Mouse (Mus musculus): ENCODE measurements around the gene Usp6nl. TPM values are rescaled to one million over a fixed set of nuclear protein-coding genes. Genes with fewer than 3 reads are reported as not detected.

Usp6nl gene
- total and polyA plus RNA-seq, 2 experiments from 2014 or later = 6.5 to 18.3 TPM

DNA sequence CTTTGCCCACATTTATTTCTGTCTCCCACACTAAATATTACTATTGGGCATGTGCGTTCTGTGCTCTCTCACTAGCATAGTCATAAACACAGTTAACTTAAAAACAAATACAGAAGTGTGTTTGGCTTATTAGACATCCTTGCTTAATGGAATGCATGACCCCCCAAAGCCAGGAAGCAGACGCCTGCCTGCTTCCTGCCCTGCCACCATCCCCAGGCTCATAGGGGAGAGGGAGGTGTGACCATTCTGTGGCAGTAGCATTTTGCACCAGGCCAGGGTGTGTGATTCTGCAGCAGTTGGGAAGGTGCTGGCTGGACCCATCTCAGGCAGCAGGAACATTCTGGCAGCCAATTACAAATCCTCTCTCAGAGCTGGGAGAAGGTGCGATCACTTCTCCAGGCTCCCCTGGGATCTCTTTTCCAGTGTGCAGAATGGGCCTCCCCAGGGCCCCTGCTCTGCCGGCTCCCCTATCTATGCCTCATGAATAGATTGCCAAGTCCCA lies 148.7 kb downstream of the Usp6nl start:
- no peak overlapping the region for H3K4me3 ChIP-seq (ENCODE audit: low read depth, low read length)
- no peaks in the 10 kb centered on the region for H3K36me3 ChIP-seq (ENCODE audit: insufficient read depth)
- no peaks in the 10 kb centered on the region for H3K9me3 ChIP-seq (ENCODE audit: low read length)
- H3K4me1 ChIP-seq (ENCODE audit: insufficient read depth) = no peaks in the 10 kb centered on the region
- WGBS = 45% methylated on average over 4 of the region's 4 CpGs
- no peak for DNase-seq
- no peak for ATAC-seq
- H3K27me3 ChIP-seq (ENCODE audit: insufficient read depth, low read length) = no peaks in the 10 kb centered on the region
- H3K27ac ChIP-seq (ENCODE audit: low read depth, low read length) = no peak overlapping the region
- TF ChIP-seq CTCF (IDR thresholded peaks at IDR 0.05; ENCODE audit: low read depth) = no peak
- no peak overlapping the region for H3K9ac ChIP-seq
- no peak overlapping the region for H3K4me2 ChIP-seq (ENCODE audit: low read depth)

DNA sequence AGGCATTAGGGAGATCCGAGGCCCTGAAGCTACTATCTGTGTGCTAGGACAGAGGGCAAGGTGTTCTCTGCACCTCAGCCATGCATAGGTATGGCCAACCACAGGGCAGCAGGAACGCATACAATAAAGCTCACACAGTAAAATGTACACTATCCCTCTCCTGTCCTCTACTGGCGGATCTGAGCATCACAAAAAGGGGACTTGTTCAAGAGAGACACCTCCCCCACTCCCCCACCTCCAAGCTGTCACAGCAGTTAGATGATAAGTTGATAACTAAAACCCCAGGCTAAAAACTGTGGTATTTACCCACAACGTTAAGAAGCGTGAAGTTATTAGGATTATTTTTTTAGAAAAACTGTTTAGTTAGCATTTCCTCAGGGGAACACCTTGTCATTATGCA lies 151.4 kb downstream of the Usp6nl start:
- DNase-seq (no peak), ATAC-seq (0 out of 2 replicates have a peak, but pooled peaks have one; percentile 5)
- H3K36me3 ChIP-seq (ENCODE audit: insufficient read depth) = no peaks in the 10 kb centered on the region
- H3K4me3 ChIP-seq (ENCODE audit: low read depth, low read length) = no peak overlapping the region
- H3K9ac ChIP-seq = no peak overlapping the region
- 76% methylated on average over 5 of the region's 5 CpGs for WGBS
- peak; percentile 32 for TF ChIP-seq CTCF (IDR thresholded peaks at IDR 0.05; ENCODE audit: low read depth)
- H3K27ac ChIP-seq (ENCODE audit: low read depth, low read length) = no peak overlapping the region
- no peaks in the 10 kb centered on the region for H3K4me1 ChIP-seq (ENCODE audit: insufficient read depth)
- no peaks in the 10 kb centered on the region for H3K9me3 ChIP-seq (ENCODE audit: low read length)
- H3K4me2 ChIP-seq (ENCODE audit: low read depth) = no peak overlapping the region
- H3K27me3 ChIP-seq (ENCODE audit: insufficient read depth, low read length) = no peaks in the 10 kb centered on the region

DNA sequence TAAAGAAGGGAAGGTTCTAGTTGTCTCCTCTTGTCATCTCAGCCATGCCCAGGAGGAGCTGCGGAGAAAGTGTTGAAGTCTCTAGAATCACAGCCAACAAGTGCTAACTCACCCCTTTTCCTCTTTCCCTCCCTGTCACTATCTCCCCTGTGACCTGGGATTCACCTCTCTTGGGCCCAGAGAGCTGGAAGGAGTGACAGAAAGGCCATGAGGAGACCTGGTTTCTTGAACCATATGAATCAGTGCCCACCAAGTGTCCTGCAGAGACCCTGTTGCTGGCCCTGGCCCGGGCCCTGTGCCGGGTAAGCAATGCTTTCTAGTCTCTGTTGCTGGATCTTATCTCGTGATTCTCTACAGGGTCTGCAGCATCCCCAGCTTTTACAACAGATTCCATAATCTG lies 155.4 kb downstream of the Usp6nl start:
- WGBS = 90% methylated on average over 4 of the region's 4 CpGs
- no peaks in the 10 kb centered on the region for H3K9me3 ChIP-seq (ENCODE audit: low read length)
- H3K4me1 ChIP-seq (ENCODE audit: insufficient read depth) = 0 out of 2 replicates have a peak, but pooled peaks cover 3% of the 10 kb centered on the region
- no peak for TF ChIP-seq CTCF (IDR thresholded peaks at IDR 0.05; ENCODE audit: low read depth)
- no peaks in the 10 kb centered on the region for H3K36me3 ChIP-seq (ENCODE audit: insufficient read depth)
- H3K27me3 ChIP-seq (ENCODE audit: insufficient read depth, low read length) = no peaks in the 10 kb centered on the region
- DNase-seq = no peak
- no peak overlapping the region for H3K4me3 ChIP-seq (ENCODE audit: low read depth, low read length)
- H3K27ac ChIP-seq (ENCODE audit: low read depth, low read length) = no peak overlapping the region
- H3K9ac ChIP-seq = no peak overlapping the region
- no peak for ATAC-seq
- no peak overlapping the region for H3K4me2 ChIP-seq (ENCODE audit: low read depth)

DNA sequence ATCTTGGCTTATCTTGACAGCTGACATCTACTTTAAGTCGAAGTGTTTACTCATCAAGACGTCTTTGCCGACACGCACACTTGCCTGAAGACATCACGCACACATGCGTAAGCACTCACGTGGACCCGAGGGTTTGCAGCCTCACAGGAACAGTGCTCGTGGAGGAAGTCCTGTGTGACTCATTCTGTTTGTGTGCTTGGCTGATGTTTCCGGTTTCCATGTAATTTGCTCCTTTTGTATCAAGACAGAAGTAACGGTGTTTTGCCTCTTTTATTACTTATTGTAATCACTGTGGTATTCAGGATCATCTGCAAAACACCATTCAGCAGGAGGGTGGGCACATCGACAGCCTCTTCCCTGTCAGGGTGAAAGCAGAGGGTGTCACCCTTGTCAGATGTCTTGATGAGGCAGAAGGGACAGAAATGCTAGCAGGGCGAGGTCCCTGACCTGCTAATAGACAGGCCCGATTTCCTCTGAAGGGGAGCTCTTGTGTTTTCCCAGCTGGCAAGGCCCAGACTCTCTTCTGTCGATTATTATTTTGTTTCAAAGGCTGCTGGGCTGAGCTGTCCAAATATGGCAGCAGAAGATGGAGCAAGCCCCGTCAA lies 156.0 kb downstream of the Usp6nl start:
- no peak overlapping the region for H3K9ac ChIP-seq
- no peaks in the 10 kb centered on the region for H3K36me3 ChIP-seq (ENCODE audit: insufficient read depth)
- ATAC-seq = peak; percentile 47
- WGBS = 49% methylated on average over 16 of the region's 16 CpGs
- DNase-seq = peak; percentile 32
- no peaks in the 10 kb centered on the region for H3K9me3 ChIP-seq (ENCODE audit: low read length)
- no peak overlapping the region for H3K4me3 ChIP-seq (ENCODE audit: low read depth, low read length)
- peak overlapping the region; percentile 0; the same call in 1 of the 2 replicates for H3K27ac ChIP-seq (ENCODE audit: low read depth, low read length)
- H3K4me2 ChIP-seq (ENCODE audit: low read depth) = no peak overlapping the region
- H3K27me3 ChIP-seq (ENCODE audit: insufficient read depth, low read length) = no peaks in the 10 kb centered on the region
- TF ChIP-seq CTCF (IDR thresholded peaks at IDR 0.05; ENCODE audit: low read depth) = no peak
- peaks cover 6% of the 10 kb centered on the region; the same call in 1 of the 2 replicates for H3K4me1 ChIP-seq (ENCODE audit: insufficient read depth)

DNA sequence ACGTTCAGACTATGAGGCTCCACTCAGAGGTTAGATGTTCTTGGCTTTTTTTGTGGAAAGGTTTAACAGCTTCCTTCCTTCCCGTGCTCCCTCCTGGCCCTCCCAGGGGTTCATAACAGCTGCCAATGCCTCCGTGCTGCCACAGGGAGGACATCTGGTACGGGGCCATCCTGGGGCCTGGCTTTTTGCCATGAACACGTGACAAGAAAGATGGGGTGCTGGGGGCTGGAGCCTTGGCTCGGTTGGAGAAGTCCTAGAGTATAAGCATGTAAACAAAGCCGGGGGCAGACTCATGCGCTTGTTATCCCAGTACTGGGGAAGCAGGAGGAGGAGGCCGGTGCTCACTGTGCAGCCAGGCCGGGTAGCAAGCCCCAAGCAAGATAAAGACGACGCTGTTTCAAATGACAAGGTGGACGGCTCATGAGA lies 156.5 kb downstream of the Usp6nl start:
- ATAC-seq (peak; percentile 69), DNase-seq (peak; percentile 36)
- Histone ChIP-seq H3K4me1 (ENCODE audit: insufficient read depth) (peaks cover 10% of the 10 kb centered on the region), H3K27me3 (ENCODE audit: insufficient read depth, low read length) (no peaks in the 10 kb centered on the region), H3K4me3 (ENCODE audit: low read depth, low read length) (no peak overlapping the region), H3K4me2 (ENCODE audit: low read depth) (no peak overlapping the region), H3K27ac (ENCODE audit: low read depth, low read length) (no peak overlapping the region; the same call in 1 of the 2 replicates), H3K36me3 (ENCODE audit: insufficient read depth) (no peaks in the 10 kb centered on the region), H3K9me3 (ENCODE audit: low read length) (no peaks in the 10 kb centered on the region), H3K9ac (no peak overlapping the region)
- WGBS = 33% methylated on average over 13 of the region's 13 CpGs
- TF ChIP-seq CTCF (IDR thresholded peaks at IDR 0.05; ENCODE audit: low read depth) = no peak

DNA sequence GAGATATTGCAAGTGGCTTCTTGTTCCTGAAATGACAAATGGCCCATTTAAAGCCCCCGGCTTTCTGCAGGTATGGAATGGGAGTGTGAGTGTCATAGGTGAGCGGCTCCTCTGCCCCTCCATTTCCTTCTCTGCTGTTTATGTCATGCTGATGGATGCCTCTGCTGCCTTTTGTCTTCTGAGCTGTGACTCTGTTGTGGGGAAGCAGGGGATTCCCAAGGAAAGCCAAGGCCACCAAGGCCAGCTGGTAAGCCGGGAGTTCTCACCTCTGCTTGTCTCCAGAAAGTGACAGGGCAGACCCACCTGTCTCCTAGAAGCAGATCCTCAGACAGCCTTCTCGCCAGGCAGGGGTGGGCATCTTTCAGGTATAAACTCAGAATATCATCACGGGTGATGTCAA lies 157.2 kb downstream of the Usp6nl start:
- Histone ChIP-seq H3K4me2 (ENCODE audit: low read depth) (no peak overlapping the region), H3K9me3 (ENCODE audit: low read length) (no peaks in the 10 kb centered on the region), H3K27ac (ENCODE audit: low read depth, low read length) (no peak overlapping the region), H3K4me3 (ENCODE audit: low read depth, low read length) (no peak overlapping the region), H3K27me3 (ENCODE audit: insufficient read depth, low read length) (no peaks in the 10 kb centered on the region), H3K36me3 (ENCODE audit: insufficient read depth) (no peaks in the 10 kb centered on the region), H3K4me1 (ENCODE audit: insufficient read depth) (peaks cover 10% of the 10 kb centered on the region), H3K9ac (no peak overlapping the region)
- 81% methylated on average over 5 of the region's 5 CpGs for WGBS
- no peak for TF ChIP-seq CTCF (IDR thresholded peaks at IDR 0.05; ENCODE audit: low read depth)
- no peak for ATAC-seq
- DNase-seq = no peak

DNA sequence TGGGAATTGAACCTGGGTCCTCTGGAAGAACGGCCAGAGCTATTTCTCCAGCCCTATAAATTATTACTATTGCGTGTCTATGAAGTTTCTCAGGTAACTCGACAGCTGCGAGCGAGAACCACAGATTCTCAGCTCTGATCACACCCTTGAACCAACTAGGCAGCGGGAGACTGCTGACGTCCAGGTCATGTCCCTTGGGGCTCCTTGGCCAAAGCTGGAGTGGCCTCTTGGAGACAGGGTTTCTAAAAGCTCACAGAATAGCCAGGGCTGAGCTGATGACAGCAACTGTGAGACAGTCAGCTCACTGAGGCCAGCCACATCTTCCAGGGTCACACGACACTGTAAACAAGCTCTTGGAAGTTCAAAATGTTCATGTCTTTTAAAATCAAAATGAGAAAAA lies 159.5 kb downstream of the Usp6nl start:
- ATAC-seq (no peak), DNase-seq (no peak)
- Histone ChIP-seq H3K36me3 (ENCODE audit: insufficient read depth) (no peaks in the 10 kb centered on the region), H3K4me3 (ENCODE audit: low read depth, low read length) (no peak overlapping the region), H3K4me1 (ENCODE audit: insufficient read depth) (peaks cover 10% of the 10 kb centered on the region), H3K9me3 (ENCODE audit: low read length) (no peaks in the 10 kb centered on the region), H3K4me2 (ENCODE audit: low read depth) (no peak overlapping the region), H3K27me3 (ENCODE audit: insufficient read depth, low read length) (no peaks in the 10 kb centered on the region), H3K27ac (ENCODE audit: low read depth, low read length) (no peak overlapping the region), H3K9ac (no peak overlapping the region)
- no peak for TF ChIP-seq CTCF (IDR thresholded peaks at IDR 0.05; ENCODE audit: low read depth)
- WGBS = 97% methylated on average over 8 of the region's 8 CpGs

Data from forebrain, postnatal 0 days (tissue).